Mouse (Mus musculus) olfactory bulb, adult 2 months (tissue): ENCODE measurements around the gene Lztr1. TPM values are rescaled to one million over a fixed set of nuclear protein-coding genes. Genes with fewer than 3 reads are reported as not detected.

ENCODE experiments used
- H3K27ac ChIP-seq: fragments of 200-500 bp; 2 replicates; pipeline ENCODE4 v1.5.1; 2012; ENCODE audit warnings: low read depth, low read length; ENCODE audit not compliant: insufficient read depth
- H3K4me1 ChIP-seq: fragments of 200-500 bp; 2 replicates; pipeline ENCODE4 v1.6.1; 2012; ENCODE audit warnings: low read length; ENCODE audit not compliant: control insufficient read depth, insufficient read depth
- H3K4me3 ChIP-seq: fragments of 200-500 bp; 2 replicates; pipeline ENCODE4 v1.5.1; 2012; ENCODE audit warnings: mild to moderate bottlenecking, low read depth, low read length, moderate library complexity; ENCODE audit not compliant: insufficient read depth
- CTCF ChIP-seq: fragments of 200-500 bp; IDR thresholded peaks from 2 replicates; pipeline ENCODE4 v1.5.1; 2012; ENCODE audit warnings: low read depth, mild to moderate bottlenecking, low read length, moderate library complexity; ENCODE audit not compliant: insufficient read depth
- POLR2A ChIP-seq: fragments of 200-500 bp; IDR thresholded peaks from 2 replicates; pipeline ENCODE4 v1.6.1; 2012; ENCODE audit warnings: mild to moderate bottlenecking, low read depth, low read length, moderate library complexity; ENCODE audit not compliant: insufficient read depth
- WGBS: fragments of 180-500 bp; shearing (Covaris S2); methylation state at CpG from one replicate; pipeline ENCODE4 v1.1.7; 2018; 5-methylcytosine and 5-hydroxymethylcytosine counted together
- polyA plus RNA-seq: library from polyadenylated mRNA; stranded (reverse); fragments of >200 nt; gene quantifications from 2 replicates; pipeline ENCODE4 v1.2.4, GENCODE M21; 2012; ENCODE audit warnings: low replicate concordance; ENCODE audit not compliant: missing spikeins, insufficient read depth, insufficient read length

The Lztr1 gene
- not detected in 2 replicates for polyA plus RNA-seq

DNA sequence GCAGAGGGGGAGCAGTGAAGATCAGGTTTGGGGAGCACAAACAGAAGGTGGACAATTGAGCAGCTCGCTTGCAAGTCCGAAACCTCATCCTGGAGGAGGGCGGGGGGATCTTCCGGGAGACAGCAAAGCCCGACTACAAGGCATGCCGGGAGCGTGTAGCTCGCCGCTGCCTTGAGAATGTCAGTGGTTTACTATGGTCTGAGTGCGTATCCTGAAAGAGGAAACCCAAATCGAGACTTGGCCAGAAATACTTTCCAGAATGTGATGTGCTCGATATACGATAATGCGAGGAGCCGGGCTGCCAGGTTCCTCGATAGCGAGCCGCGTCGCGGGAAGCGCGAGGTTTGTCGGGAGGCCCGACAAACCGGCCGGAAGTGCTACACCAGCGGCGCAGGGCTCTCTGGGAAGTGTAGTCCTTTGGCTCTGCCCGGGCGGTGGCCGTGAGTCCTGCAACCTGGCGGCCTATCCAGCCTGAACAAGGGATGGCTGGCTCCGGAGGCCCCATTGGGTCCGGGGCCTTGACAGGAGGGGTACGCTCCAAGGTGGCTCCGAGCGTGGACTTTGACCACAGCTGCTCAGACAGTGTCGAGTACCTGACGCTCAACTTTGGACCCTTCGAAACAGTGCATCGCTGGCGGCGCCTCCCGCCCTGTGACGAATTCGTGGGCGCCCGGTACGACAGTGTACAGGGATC lies at the start of gene Lztr1:
TSS of gene Lztr1 (plus strand) at position 143 of the 694 bp plus-strand sequence.
- under 1% methylated on average over 50 of the region's 50 CpGs for WGBS
- H3K4me3 ChIP-seq, result peak within 1 kb of the TSS; percentile 83
- TF ChIP-seq POLR2A, result peak; percentile 82
- TF ChIP-seq CTCF, result no peak

DNA sequence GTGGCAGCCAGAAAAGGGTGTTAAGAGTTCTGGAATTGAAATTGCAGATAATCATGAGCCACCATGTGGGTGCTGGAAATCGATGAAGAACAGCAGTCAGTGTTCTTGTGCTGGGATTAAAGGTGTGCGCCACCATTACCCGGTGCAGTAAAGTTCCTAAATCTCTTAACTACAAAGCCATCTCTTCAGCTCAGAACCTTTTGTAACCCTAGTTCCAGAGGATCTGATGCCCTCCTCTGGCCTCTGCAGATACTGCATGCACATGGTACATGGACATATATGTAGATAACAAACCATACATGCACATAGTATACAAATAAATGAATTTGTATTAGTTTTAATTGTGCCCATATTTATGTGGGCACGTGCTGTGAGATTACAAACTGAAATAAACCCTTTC lies 48.2 kb upstream of the Lztr1 start:
- TF ChIP-seq CTCF (no peak), POLR2A (no peak)
- no peak overlapping the region for H3K4me3 ChIP-seq
- 88% methylated on average over 4 of the region's 4 CpGs for WGBS
- no peak overlapping the region for H3K27ac ChIP-seq
- H3K4me1 ChIP-seq, result no peaks in the 10 kb centered on the region

More for the DNA sequence above, at the start of gene Lztr1:
- H3K4me1 ChIP-seq, result peaks cover 8% of the 10 kb centered on the region
- H3K27ac ChIP-seq, result peak within 1 kb of the TSS; percentile 84

DNA sequence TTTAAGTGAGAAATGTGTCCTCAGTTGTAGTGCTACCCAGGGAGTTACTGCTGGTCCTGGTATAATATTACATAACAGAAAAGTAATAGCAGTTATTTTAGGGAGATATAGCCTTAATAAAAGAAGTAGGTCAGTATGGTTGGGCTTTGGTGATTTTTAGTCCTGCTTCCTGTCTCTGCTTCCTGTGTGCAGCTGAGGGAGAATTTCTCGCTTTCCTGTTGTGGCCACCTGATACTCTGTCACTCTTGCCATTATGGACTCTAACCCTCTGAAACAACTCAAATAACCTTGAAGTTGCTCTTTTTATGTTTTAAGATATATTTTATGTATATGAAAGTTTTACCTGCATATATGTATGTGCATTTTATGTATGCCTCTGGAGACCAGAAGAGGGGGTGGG lies 46.9 kb upstream of the Lztr1 start:
- Histone ChIP-seq H3K4me3 (no peak overlapping the region), H3K27ac (no peak overlapping the region), H3K4me1 (no peaks in the 10 kb centered on the region)
- 81% methylated on average over 1 of the region's 1 CpGs for WGBS
- no peak for TF ChIP-seq CTCF
- no peak for TF ChIP-seq POLR2A

DNA sequence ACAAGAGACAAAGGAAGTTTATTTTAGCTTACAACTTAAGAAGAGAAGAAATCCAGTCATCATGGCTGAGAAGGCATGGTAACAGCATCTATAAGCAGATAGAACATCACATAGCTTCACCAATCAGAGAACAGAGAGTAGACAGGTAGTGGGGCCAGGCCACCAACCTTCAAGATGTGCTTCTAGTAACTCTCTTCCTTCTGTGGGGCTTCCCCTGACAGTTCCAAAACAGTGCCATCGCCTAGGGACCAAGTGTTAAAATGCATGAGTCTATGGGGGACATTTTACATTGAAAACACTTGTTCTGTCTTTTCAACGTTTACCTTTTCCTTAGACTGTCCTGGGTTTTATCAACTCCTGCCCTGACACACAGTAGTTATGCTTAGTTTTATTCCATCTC lies 45.3 kb upstream of the Lztr1 start:
- no peak overlapping the region for H3K27ac ChIP-seq
- 92% methylated on average over 2 of the region's 2 CpGs for WGBS
- H3K4me3 ChIP-seq, result no peak overlapping the region
- H3K4me1 ChIP-seq, result 0 out of 2 replicates have a peak, but pooled peaks cover 2% of the 10 kb centered on the region
- no peak for TF ChIP-seq CTCF
- no peak for TF ChIP-seq POLR2A

DNA sequence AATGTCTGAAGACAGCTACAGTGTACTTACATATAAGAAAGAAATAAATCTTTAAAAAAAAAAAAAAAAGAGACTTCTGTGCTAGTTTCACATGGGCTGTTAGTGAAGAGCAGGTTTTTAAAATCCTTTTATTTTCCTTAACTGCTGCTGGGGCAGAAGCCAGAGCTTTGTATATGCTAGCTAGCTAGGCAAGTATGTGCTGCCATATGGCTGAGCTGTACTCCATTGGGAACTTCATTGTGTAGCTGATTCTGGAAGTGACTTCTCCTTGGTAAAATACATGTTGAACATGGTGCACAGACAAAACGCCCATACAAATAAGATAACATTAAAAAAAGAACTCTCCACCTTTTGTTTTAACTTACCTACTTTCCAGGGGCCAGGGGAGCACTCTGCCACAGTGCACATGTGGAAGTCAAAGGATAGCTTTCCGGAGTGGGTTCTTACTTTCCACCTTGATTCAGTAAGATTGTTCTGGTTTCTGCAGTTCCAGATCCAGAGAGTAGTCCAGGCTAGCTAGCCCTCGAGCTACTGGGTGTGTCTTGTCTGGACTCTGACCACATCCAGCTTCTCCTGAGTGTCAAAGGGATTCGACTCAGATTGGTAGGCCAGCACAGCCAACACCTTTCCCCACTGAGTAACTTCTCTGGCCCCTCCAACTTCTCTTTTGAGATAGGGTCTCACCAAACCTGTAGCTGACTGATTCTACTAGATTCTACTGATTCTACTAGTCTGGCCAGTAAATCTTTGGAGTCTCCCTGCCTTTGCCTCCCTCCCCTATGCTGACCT lies 41.4 kb upstream of the Lztr1 start:
- Histone ChIP-seq H3K4me3 (no peak overlapping the region), H3K27ac (no peak overlapping the region), H3K4me1 (0 out of 2 replicates have a peak, but pooled peaks cover 2% of the 10 kb centered on the region)
- TF ChIP-seq CTCF (no peak), POLR2A (no peak)
- 82% methylated on average over 4 of the region's 4 CpGs for WGBS

DNA sequence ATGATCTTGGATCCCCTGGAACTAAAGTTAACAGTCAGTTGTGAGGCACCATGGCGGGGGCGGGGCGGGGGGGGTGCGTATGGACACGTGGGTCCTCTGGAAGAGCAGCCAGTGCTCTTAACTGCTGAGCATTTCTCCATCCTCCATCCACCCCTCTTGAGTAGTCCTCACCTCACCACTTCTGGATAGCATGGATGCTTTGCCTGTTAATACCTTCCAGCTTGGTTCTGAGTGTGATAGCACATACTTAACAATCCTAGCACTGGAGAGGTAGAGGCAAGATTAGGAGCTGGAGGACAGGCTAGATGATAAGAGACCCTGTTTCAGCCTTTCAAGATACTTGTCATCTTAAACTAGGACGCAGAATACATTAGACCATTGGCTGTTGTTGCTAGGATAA lies 36.0 kb upstream of the Lztr1 start:
- H3K4me1 ChIP-seq, result no peaks in the 10 kb centered on the region; the same call in 1 of the 2 replicates

DNA sequence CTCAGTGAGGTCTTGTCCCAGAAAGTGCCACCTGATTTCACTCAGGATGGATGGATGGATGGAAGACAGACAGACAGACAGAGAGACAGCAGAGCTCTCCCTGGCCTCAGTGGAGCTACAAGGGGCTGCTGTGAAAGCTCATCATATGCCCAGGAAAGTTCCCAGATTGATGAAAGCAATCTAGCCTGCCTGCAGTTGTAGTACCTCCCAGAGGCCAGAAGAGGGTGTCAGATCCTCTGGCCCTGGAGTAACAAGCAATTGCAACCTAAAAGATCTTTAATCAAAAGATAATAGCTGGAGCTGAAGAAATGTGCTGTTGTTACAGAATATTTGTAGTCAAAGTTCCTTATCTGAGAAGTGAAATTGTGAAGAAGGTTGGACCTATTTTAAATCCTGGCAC lies 34.4 kb upstream of the Lztr1 start:
- Histone ChIP-seq H3K4me1 (no peaks in the 10 kb centered on the region; the same call in 1 of the 2 replicates), H3K27ac (no peak overlapping the region), H3K4me3 (no peak overlapping the region)
- TF ChIP-seq CTCF, result no peak
- TF ChIP-seq POLR2A, result no peak

More for the DNA sequence above, 36.0 kb upstream of the Lztr1 start:
- no peak overlapping the region for H3K4me3 ChIP-seq
- H3K27ac ChIP-seq, result no peak overlapping the region
- TF ChIP-seq POLR2A (no peak), CTCF (no peak)
- 83% methylated on average over 6 of the region's 6 CpGs for WGBS

DNA sequence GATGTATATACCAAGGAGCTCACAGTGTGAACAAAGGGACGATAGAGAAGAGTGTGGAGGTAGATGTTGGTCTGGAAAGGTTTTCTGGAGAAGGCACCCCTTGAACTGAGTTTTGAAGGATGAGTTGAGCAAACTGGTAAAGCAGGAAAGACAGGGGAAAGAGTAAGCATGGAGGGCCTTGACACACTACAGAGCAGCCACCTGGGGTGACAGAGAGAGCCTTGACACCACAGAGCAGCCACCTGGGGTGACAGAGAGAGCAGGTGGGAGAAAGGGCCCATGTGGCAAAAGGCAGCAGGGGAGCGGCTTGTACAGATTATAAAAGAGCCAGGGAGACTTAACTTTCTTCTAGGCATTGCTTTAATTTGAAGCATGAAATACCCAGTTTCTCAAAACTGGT lies 33.7 kb upstream of the Lztr1 start:
- Histone ChIP-seq H3K4me1 (no peaks in the 10 kb centered on the region; the same call in 1 of the 2 replicates), H3K4me3 (no peak overlapping the region), H3K27ac (no peak overlapping the region)
- 82% methylated on average over 2 of the region's 2 CpGs for WGBS
- TF ChIP-seq CTCF, result no peak
- no peak for TF ChIP-seq POLR2A

GRCm38 (mm10) chr16:17475326-17475725 lies 33.2 kb upstream of the Lztr1 start:
- no peak overlapping the region for H3K4me3 ChIP-seq
- TF ChIP-seq POLR2A, result no peak
- no peak for TF ChIP-seq CTCF
- 82% methylated on average over 4 of the region's 4 CpGs for WGBS
- H3K4me1 ChIP-seq, result no peaks in the 10 kb centered on the region; the same call in 1 of the 2 replicates
- no peak overlapping the region for H3K27ac ChIP-seq
